In the genomic region with DNA sequence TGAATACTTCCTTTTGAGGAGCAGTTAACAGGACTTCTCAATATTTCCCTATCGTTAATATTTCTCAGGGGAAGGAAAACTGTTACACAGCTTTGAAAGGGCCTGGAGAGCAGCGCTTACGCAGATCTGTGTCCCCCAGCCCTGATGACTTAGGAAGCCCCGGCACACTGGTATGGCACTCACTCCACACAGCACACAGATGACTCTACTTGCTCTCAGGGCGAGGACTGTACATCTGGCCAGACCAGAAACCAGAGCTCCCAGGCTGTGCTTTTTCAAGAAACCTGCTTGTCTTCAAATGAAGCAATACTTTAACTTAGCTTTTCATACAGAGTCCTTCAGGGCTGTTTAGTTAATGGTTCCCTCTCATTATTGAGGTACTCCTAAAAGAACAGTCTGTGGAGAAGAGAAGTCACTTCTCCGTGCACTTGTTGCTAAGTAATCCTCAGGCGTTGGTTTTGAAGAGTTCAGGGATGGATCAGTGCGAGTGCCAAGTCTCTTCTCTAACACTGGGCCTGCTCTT, we compare ENCODE assay signal across 7 mouse cellular contexts. TPM values are rescaled to one million over a fixed set of nuclear protein-coding genes. Genes with fewer than 3 reads are reported as not detected.
A peak's percentile ranks its signal among the peaks of the same experiment; 100 is the strongest.
DNase-seq lines count a peak whose midpoint lies in the region; ATAC-seq and TF ChIP-seq lines count a peak whose summit lies in the region.

No protein-coding gene starts in this region.

- no peak for TF ChIP-seq EP300 in liver, postnatal 0 days (IDR thresholded peaks at IDR 0.05; ENCODE audit: low read depth)

- DNase-seq in 3T3-L1 (ENCODE audit: low read depth, low spot score): peak; percentile 42
- no peak for DNase-seq in liver, postnatal 0 days
- no peak for DNase-seq in urinary bladder, postnatal 14 days (ENCODE audit: low spot score)
- DNase-seq in layer of hippocampus, adult 11-12 months (ENCODE audit: low spot score): no peak
- DNase-seq in ovary, postnatal 36 days (ENCODE audit: low spot score): no peak

- peaks cover 28% of the 10 kb centered on the region for H3K36me3 ChIP-seq in E14TG2a.4 (ENCODE audit: insufficient read depth, low read length)
- no peaks in the 10 kb centered on the region for H3K36me3 ChIP-seq in heart, embryonic 15.5 days
- no peaks in the 10 kb centered on the region for H3K36me3 ChIP-seq in liver, postnatal 0 days (replicated peaks; ENCODE audit: insufficient read depth, low read length)

- peaks cover 84% of the 10 kb centered on the region for H3K4me1 ChIP-seq in E14TG2a.4 (replicated peaks; ENCODE audit: low read depth, low read length)
- H3K4me1 ChIP-seq in heart, embryonic 15.5 days (replicated peaks): peaks cover 75% of the 10 kb centered on the region
- H3K4me1 ChIP-seq in liver, postnatal 0 days (ENCODE audit: insufficient read depth): peaks cover 69% of the 10 kb centered on the region

- peaks cover 10% of the 10 kb centered on the region for H3K27me3 ChIP-seq in E14TG2a.4 (ENCODE audit: insufficient read depth, low read length)
- H3K27me3 ChIP-seq in heart, embryonic 15.5 days: no peaks in the 10 kb centered on the region
- H3K27me3 ChIP-seq in liver, postnatal 0 days (ENCODE audit: insufficient read depth, low read length): 0 out of 2 replicates have a peak, but pooled peaks cover 6% of the 10 kb centered on the region

- ATAC-seq in heart, embryonic 15.5 days (replicated peaks; ENCODE audit: insufficient number of reproducible peaks, insufficient read depth, low FRiP score, low read depth): no peak
- ATAC-seq in liver, postnatal 0 days: no peak

- peak overlapping the region; percentile 100 for H3K27ac ChIP-seq in heart, embryonic 15.5 days
- peak overlapping the region; percentile 64; the same call in 1 of the 2 replicates for H3K27ac ChIP-seq in liver, postnatal 0 days (ENCODE audit: low read depth)

- WGBS in heart, embryonic 15.5 days: 22% methylated on average over 8 of the region's 8 CpGs
- 77% methylated on average over 8 of the region's 8 CpGs for WGBS in liver, postnatal 0 days (ENCODE audit: insufficient replicate concordance)

- H3K4me3 ChIP-seq in E14TG2a.4 (replicated peaks; ENCODE audit: low read length): peak overlapping the region; percentile 35
- peak overlapping the region; percentile 89 for H3K4me3 ChIP-seq in heart, embryonic 15.5 days
- no peak overlapping the region for H3K4me3 ChIP-seq in liver, postnatal 0 days (ENCODE audit: low read depth, low read length)

- H3K4me2 ChIP-seq in heart, embryonic 15.5 days: peak overlapping the region; percentile 91
- peak overlapping the region; percentile 26; the same call in 1 of the 2 replicates for H3K4me2 ChIP-seq in liver, postnatal 0 days (ENCODE audit: low read depth, low read length)

- H3K9ac ChIP-seq in heart, embryonic 15.5 days: peak overlapping the region; percentile 99
- 0 out of 2 replicates have a peak overlapping the region, but pooled peaks have one; percentile 7 for H3K9ac ChIP-seq in liver, postnatal 0 days (replicated peaks)

- no peaks in the 10 kb centered on the region for H3K9me3 ChIP-seq in E14TG2a.4 (ENCODE audit: low read length)
- no peaks in the 10 kb centered on the region for H3K9me3 ChIP-seq in heart, embryonic 15.5 days (replicated peaks)
- H3K9me3 ChIP-seq in liver, postnatal 0 days (ENCODE audit: low read length): no peaks in the 10 kb centered on the region

- no peak for TF ChIP-seq CTCF in E14TG2a.4 (conservative IDR thresholded peaks at IDR 0.05; ENCODE audit: low read length)
- no peak for TF ChIP-seq CTCF in liver, postnatal 0 days (IDR thresholded peaks at IDR 0.05; ENCODE audit: low read depth)

RNA-seq across cellular contexts. Expression of a gene that starts 3.4 kb away (rescaled TPM):
- polyA plus RNA-seq in heart, embryonic 15.5 days (2015; fragmentation: Nextera tagmentation; extraction: Ambion mirVana): 270 and 271 TPM in 2 replicates
- polyA plus RNA-seq in liver, postnatal 0 days (2015; fragmentation: Nextera tagmentation; extraction: Ambion mirVana): 39.3 and 40.8 TPM in 2 replicates
